Mouse (Mus musculus): ENCODE results near the gene Senp3. TPM values are rescaled to one million over a fixed set of nuclear protein-coding genes. Genes with fewer than 3 reads are reported as not detected.

Gene Senp3
- polyA plus RNA-seq, 1 experiment, result 24.6 TPM

GRCm38 (mm10) chr11:69654760-69655159 is 27.1 kb downstream of the Senp3 start:
- no peaks in the 10 kb centered on the region for H3K4me1 ChIP-seq (ENCODE audit: control insufficient read depth, insufficient read depth, insufficient read length, low read length)
- TF ChIP-seq POLR2A (IDR thresholded peaks at IDR 0.05; ENCODE audit: low read depth, low read length), result no peak
- TF ChIP-seq CTCF (IDR thresholded peaks at IDR 0.05; ENCODE audit: extremely low read depth, insufficient read length, insufficient replicate concordance, low read depth, low read length), result no peak
- no peak overlapping the region for H3K27ac ChIP-seq (ENCODE audit: insufficient read depth, low read depth, low read length)
- no peaks in the 10 kb centered on the region for H3K27me3 ChIP-seq (ENCODE audit: control insufficient read depth, insufficient read depth, low read length)
- no peak overlapping the region for H3K4me3 ChIP-seq (ENCODE audit: low read depth, low read length)
- 41% methylated on average over 9 of the region's 9 CpGs for WGBS
- H3K36me3 ChIP-seq (ENCODE audit: control insufficient read depth, insufficient read depth, low read length), result peaks cover 61% of the 10 kb centered on the region

- H3K36me3 ChIP-seq (ENCODE audit: control insufficient read depth, insufficient read depth, low read length), result peaks cover 66% of the 10 kb centered on the region
- WGBS, result 72% methylated on average over 5 of the region's 5 CpGs
- TF ChIP-seq CTCF (IDR thresholded peaks at IDR 0.05; ENCODE audit: extremely low read depth, insufficient read length, insufficient replicate concordance, low read depth, low read length) (no peak), POLR2A (IDR thresholded peaks at IDR 0.05; ENCODE audit: low read depth, low read length) (no peak)
- H3K4me1 ChIP-seq (ENCODE audit: control insufficient read depth, insufficient read depth, insufficient read length, low read length), result no peaks in the 10 kb centered on the region
- no peak overlapping the region for H3K27ac ChIP-seq (ENCODE audit: insufficient read depth, low read depth, low read length)
- H3K27me3 ChIP-seq (ENCODE audit: control insufficient read depth, insufficient read depth, low read length), result no peaks in the 10 kb centered on the region
- no peak overlapping the region for H3K4me3 ChIP-seq (ENCODE audit: low read depth, low read length)
Observed at GRCm38 (mm10) chr11:69653399-69653798, 28.5 kb downstream of the Senp3 start.

- TF ChIP-seq POLR2A (IDR thresholded peaks at IDR 0.05; ENCODE audit: low read depth, low read length), result no peak
- H3K27ac ChIP-seq (ENCODE audit: insufficient read depth, low read depth, low read length), result no peak overlapping the region
- 76% methylated on average over 5 of the region's 5 CpGs for WGBS
- no peaks in the 10 kb centered on the region for H3K4me1 ChIP-seq (ENCODE audit: control insufficient read depth, insufficient read depth, insufficient read length, low read length)
- H3K27me3 ChIP-seq (ENCODE audit: control insufficient read depth, insufficient read depth, low read length), result no peaks in the 10 kb centered on the region
- H3K36me3 ChIP-seq (ENCODE audit: control insufficient read depth, insufficient read depth, low read length), result peaks cover 76% of the 10 kb centered on the region
- H3K4me3 ChIP-seq (ENCODE audit: low read depth, low read length), result no peak overlapping the region
Observed at GRCm38 (mm10) chr11:69645860-69646259, 36.0 kb downstream of the Senp3 start.

- TF ChIP-seq POLR2A (IDR thresholded peaks at IDR 0.05; ENCODE audit: low read depth, low read length), result no peak
- no peak for TF ChIP-seq CTCF (IDR thresholded peaks at IDR 0.05; ENCODE audit: extremely low read depth, insufficient read length, insufficient replicate concordance, low read depth, low read length)
- WGBS, result 39% methylated on average over 3 of the region's 3 CpGs
- Histone ChIP-seq H3K4me1 (ENCODE audit: control insufficient read depth, insufficient read depth, insufficient read length, low read length) (no peaks in the 10 kb centered on the region), H3K27me3 (ENCODE audit: control insufficient read depth, insufficient read depth, low read length) (no peaks in the 10 kb centered on the region), H3K4me3 (ENCODE audit: low read depth, low read length) (no peak overlapping the region), H3K36me3 (ENCODE audit: control insufficient read depth, insufficient read depth, low read length) (peaks cover 16% of the 10 kb centered on the region), H3K27ac (ENCODE audit: insufficient read depth, low read depth, low read length) (no peak overlapping the region)
Observed at GRCm38 (mm10) chr11:69635471-69635870, 46.4 kb downstream of the Senp3 start.

GRCm38 (mm10) chr11:69633128-69633866 is 48.6 kb downstream of the Senp3 start:
- no peaks in the 10 kb centered on the region for H3K27me3 ChIP-seq (ENCODE audit: control insufficient read depth, insufficient read depth, low read length)
- peaks cover 2% of the 10 kb centered on the region for H3K36me3 ChIP-seq (ENCODE audit: control insufficient read depth, insufficient read depth, low read length)
- under 1% methylated on average over 50 of the region's 50 CpGs for WGBS
- no peak for TF ChIP-seq CTCF (IDR thresholded peaks at IDR 0.05; ENCODE audit: extremely low read depth, insufficient read length, insufficient replicate concordance, low read depth, low read length)
- no peak for TF ChIP-seq POLR2A (IDR thresholded peaks at IDR 0.05; ENCODE audit: low read depth, low read length)
- H3K27ac ChIP-seq (ENCODE audit: insufficient read depth, low read depth, low read length), result peak overlapping the region; percentile 26; the same call in 1 of the 2 replicates
- no peaks in the 10 kb centered on the region for H3K4me1 ChIP-seq (ENCODE audit: control insufficient read depth, insufficient read depth, insufficient read length, low read length)
- H3K4me3 ChIP-seq (ENCODE audit: low read depth, low read length), result peak overlapping the region; percentile 86

GRCm38 (mm10) chr11:69632284-69633089 is 49.4 kb downstream of the Senp3 start, which contains the start of gene Fxr2:
Gene Fxr2 (plus strand): TSS chr11:69632990.
- no peaks in the 10 kb centered on the region for H3K4me1 ChIP-seq (ENCODE audit: control insufficient read depth, insufficient read depth, insufficient read length, low read length)
- TF ChIP-seq POLR2A (IDR thresholded peaks at IDR 0.05; ENCODE audit: low read depth, low read length), result peak; percentile 55
- peak; percentile 84 for TF ChIP-seq CTCF (IDR thresholded peaks at IDR 0.05; ENCODE audit: extremely low read depth, insufficient read length, insufficient replicate concordance, low read depth, low read length)
- WGBS, result 0% methylated on average over 35 of the region's 56 CpGs
- peak within 1 kb of the TSS; percentile 86 for H3K4me3 ChIP-seq (ENCODE audit: low read depth, low read length)
- H3K27ac ChIP-seq (ENCODE audit: insufficient read depth, low read depth, low read length), result peak within 1 kb of the TSS; percentile 41
- no peaks in the 10 kb centered on the region for H3K27me3 ChIP-seq (ENCODE audit: control insufficient read depth, insufficient read depth, low read length)
- H3K36me3 ChIP-seq (ENCODE audit: control insufficient read depth, insufficient read depth, low read length), result no peaks in the 10 kb centered on the region; the same call in 1 of the 2 replicates

GRCm38 (mm10) chr11:69629802-69630201 is 52.1 kb downstream of the Senp3 start:
- Histone ChIP-seq H3K4me3 (ENCODE audit: low read depth, low read length) (no peak overlapping the region), H3K27ac (ENCODE audit: insufficient read depth, low read depth, low read length) (no peak overlapping the region), H3K36me3 (ENCODE audit: control insufficient read depth, insufficient read depth, low read length) (no peaks in the 10 kb centered on the region), H3K27me3 (ENCODE audit: control insufficient read depth, insufficient read depth, low read length) (no peaks in the 10 kb centered on the region), H3K4me1 (ENCODE audit: control insufficient read depth, insufficient read depth, insufficient read length, low read length) (no peaks in the 10 kb centered on the region)
- 57% methylated on average over 1 of the region's 1 CpGs for WGBS
- TF ChIP-seq POLR2A (IDR thresholded peaks at IDR 0.05; ENCODE audit: low read depth, low read length), result no peak
- TF ChIP-seq CTCF (IDR thresholded peaks at IDR 0.05; ENCODE audit: extremely low read depth, insufficient read length, insufficient replicate concordance, low read depth, low read length), result no peak
